Mouse (Mus musculus) 3134 (cell line): ENCODE data around the gene Klhl6.

ENCODE experiments used
- DNase-seq: peaks from one replicate; pipeline ENCODE4 v3.0.0-alpha.2; 2011; ENCODE audit warnings: low spot score; ENCODE audit not compliant: insufficient read length; ENCODE audit errors: extremely low read depth

Klhl6 gene

DNA sequence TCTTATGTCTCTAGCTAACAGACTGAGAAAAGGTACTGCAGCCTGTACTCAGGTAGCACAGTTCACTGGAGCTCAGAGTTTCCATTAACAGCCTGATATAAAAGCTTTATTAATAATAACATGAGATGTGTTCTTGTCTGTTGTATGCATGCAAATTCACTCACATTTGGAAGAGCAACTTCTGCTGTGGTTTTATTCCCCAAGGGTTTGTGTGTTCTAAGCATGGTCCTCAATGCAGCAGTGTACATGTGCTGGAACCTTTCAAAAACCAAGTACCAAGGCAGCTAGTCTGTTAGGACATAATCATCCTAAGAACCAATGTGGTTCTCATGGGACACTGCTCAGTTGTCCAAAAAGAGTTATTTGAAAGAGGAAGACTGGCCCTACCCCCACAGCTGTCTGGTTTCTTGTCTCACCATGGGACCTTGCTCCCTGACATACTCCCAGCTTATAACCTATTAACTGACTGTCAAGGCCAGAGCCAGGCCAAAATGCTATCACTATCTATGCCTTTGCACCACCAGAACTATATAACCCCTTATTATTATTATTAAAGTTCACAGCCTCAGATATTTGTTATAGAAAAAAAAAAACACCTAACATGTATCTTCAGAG is 10.0 kb downstream of the Klhl6 start:
- no peak for DNase-seq

- DNase-seq, result no peak
Observed at GRCm38 (mm10) chr16:19969506-19969905, 13.3 kb downstream of the Klhl6 start.

DNA sequence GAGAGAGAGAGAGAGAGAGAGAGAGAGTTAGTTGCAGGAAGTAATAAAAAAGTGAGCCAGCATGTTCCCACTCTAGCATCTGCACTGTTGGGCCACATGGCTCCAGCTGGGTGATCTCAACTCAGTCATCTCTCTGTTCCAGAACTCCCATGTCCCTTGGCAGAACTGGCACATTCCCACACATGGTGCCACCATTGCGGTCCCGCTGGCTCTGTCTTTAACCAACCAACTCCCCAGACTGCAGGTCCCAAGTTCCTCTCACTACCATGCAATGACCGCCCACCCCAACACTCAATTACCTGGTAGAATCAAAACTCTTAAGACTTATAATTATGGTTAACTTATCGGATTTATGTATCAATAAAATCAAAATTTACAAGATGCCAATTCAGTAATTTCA is 14.2 kb downstream of the Klhl6 start:
- DNase-seq, result no peak

GRCm38 (mm10) chr16:19967897-19968392 is 14.9 kb downstream of the Klhl6 start:
- DNase-seq, result no peak

DNA sequence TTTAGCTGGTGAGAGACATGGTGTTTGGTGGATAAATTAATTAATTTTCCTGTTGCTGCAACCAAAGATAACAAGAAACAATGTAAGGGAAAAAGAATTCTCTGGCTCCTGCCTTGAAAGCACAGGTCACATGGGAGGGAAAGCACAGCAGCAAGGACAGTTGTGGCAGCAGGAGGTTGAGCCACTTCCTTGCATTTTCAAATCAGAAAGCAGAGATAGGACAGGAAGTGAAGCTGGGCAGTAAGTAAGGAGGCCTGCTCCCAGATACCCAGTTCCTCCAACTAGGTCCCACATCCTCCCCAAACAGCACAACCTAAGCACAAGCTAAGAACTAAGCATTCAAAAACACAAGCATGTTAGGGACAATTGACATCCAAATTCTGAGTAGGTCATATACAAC is 15.9 kb downstream of the Klhl6 start:
- no peak for DNase-seq

- DNase-seq, result no peak
Observed at GRCm38 (mm10) chr16:19966437-19966836, 16.4 kb downstream of the Klhl6 start.

- DNase-seq, result no peak
Observed at GRCm38 (mm10) chr16:19962951-19963350, 19.9 kb downstream of the Klhl6 start.

GRCm38 (mm10) chr16:19961070-19961469 is 21.8 kb downstream of the Klhl6 start:
- no peak for DNase-seq

DNA sequence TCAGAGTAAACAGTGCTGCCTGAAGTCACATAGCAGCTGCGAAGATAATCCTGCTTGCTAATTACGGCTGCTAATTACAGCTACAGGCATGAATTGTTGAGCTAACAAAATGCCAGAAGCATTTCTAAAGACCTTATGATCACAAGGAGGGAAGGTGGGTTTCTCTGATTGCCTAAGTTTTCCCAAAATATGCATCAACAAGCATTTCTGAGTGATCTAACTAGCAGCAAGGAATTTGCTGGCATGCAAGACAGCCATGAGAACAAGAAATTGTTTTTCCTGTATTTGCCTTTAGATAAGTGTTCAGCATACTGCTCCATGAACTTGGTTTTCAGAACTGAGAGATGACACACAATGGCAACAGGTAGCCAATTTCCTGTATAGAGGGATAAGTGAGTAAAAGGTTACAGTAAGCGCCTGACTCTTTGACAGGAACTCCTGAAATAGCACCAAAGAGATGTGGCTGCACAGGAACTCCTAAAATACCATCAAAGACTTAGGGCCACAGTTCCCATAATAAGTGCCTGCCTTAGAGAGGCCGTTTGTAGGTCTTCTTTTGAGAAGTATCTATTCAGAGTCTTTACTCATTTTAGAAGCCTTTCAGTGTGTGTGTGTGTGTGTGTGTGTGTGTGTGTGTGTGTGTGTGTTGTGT is 22.3 kb downstream of the Klhl6 start:
- no peak for DNase-seq

GRCm38 (mm10) chr16:19957051-19957450 is 25.8 kb downstream of the Klhl6 start:
- DNase-seq, result no peak

DNA sequence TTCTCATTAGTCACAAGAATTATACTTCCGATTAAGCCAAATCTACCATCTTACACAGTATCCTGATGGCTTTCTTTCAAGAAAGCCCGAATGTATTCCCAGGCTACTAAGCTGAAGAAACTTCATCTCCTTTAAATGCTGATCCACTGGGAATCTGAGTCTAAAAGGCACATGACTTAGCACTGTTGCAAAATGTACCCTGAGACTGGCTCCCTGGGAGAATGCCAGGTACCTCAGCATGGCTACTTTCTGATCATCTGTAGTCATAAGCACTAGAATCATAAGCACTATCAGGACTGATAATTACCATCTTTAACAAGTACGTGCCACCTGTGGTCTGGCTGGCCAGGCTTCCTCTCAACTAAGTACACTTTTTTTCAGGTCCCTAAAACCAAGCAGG is 35.5 kb downstream of the Klhl6 start:
- DNase-seq, result no peak

- DNase-seq, result no peak
Observed at GRCm38 (mm10) chr16:19946578-19947298, 36.1 kb downstream of the Klhl6 start.

DNA sequence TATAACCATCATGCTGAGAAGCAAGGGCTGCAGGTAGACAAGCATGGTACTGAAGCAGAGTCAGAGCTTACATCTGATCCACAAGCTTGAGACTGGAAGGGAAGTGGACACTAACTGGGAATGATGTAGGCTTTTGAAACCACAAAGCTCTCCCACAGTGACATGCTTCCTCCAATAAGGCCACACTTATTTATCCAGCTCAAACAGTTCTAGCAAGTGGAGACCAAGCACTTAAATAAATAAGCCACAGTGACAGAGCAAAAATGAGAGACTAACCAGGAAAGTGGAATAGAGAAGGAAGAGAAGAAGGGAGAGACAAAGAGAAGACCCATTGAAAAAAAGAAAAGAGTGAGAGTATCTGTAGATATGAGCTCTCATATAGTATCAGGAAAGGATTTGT is 62.0 kb downstream of the Klhl6 start:
- DNase-seq, result no peak

- DNase-seq, result no peak
Observed at GRCm38 (mm10) chr16:19918286-19918685, 64.6 kb downstream of the Klhl6 start.

- DNase-seq, result no peak
Observed at GRCm38 (mm10) chr16:19912582-19912981, 70.3 kb downstream of the Klhl6 start.

DNA sequence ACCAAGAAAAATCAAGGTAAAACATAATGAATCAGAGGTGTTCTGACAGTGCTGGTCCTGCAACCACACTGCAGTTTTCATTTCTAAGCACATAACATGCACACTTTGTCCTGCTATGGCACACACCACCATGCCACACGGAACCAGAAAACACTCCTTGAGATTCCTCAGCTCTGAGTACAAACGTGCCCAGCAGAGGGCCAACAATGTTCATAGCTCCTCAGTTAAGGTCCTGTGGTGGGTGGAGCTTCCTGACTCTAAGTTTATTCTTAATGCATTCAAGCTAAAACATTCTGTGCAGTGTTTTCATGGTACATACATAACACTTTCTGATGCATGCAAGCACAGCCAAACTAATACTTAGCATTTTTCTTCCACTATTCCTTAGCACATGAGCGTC is 74.5 kb downstream of the Klhl6 start:
- DNase-seq, result no peak

DNA sequence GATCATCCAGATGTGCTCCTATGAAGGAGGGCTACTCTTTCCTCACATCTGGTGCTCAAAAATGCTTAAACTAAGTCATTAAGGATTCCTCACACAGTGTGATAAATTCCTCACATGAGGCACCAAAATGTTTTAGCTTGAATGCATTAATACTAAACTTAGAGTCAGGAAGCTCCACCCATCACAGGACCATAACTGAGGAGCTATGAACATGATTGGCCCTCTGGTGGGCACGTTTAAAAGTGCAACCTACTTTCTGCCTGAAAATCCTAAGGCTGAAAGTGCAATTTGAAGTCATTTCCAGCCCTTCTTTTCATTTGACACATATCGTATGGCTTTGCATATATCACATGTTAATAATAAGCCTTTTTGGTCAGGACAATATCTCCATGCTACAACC is 75.7 kb downstream of the Klhl6 start:
- no peak for DNase-seq

DNA sequence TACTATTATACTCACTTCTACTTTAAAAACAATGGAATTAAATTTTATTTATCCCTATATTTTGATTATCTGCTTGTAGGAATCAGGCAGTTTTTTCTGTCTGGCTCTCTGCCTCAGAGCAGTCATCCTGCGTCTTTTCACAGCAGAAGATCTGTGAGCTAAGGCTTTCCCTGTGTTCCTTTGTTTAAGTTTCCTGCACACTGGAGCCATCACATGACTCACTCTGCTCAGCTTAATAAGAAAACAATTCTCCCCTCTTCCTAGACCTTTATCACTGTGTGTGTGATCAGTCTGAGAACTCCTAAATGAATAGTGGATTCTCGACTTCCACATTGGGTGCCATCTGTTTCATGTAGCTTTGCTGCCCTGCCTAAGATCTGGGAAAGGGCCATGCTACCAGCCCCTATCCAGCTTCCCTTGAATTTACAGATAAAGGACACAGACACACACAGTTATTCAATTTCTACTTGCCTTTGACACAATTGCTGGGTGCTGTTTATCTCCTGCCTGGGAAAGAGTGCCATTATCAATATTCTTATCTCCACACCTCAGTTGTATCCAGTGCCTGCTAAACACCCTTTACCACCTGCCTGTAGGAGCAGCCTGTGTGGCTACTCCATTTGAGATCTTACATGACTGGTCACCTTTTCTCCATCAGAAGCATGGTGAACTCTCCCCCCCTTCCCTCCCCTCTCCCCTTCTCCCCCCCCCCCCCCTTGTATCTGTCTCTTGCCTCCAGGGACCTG is 77.9 kb downstream of the Klhl6 start:
- DNase-seq, result no peak

- no peak for DNase-seq
Observed at GRCm38 (mm10) chr16:19903792-19904191, 79.0 kb downstream of the Klhl6 start.
